Mouse (Mus musculus) kidney, postnatal 36 days (tissue): ENCODE results near the gene Usp29.
"Not testable (repeated sequence)": the region's sequence is repeated elsewhere in the genome, so short reads cannot be mapped to it uniquely, and the experiment has no call there.

Experiments
- DNase-seq, 2 experiments: peaks; one replicate each; pipeline ENCODE4 v3.0.0; 2021 to 2022; ENCODE audit warnings: mixed read lengths in 2 of 2

The Usp29 gene

DNA sequence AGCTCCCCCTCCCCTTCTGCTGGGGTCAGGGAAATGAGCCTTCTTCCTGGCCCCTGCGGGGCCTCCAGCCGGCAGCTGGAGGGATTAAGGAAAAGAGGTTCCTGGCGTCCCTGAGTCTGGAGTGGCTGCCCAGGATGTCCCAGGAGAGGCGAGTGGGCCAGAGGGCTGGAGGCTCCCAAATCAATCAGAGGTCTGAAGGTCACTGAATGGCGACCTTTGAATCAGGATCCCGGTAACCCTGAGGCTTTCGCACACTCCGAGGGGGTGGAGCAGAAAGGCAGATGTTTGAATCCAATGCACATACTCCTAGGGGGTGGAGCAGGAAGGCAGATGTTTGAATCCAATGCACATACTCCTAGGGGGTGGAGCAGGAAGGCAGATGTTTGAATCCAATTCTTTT is 39.9 kb downstream of the Usp29 start:
- DNase-seq = peak; percentile 37 to 55

GRCm38 (mm10) chr7:6773865-6774413 is 43.6 kb downstream of the Usp29 start:
- DNase-seq = not testable (repeated sequence)

GRCm38 (mm10) chr7:6776314-6777059 is 46.1 kb downstream of the Usp29 start:
- no peak for DNase-seq

DNA sequence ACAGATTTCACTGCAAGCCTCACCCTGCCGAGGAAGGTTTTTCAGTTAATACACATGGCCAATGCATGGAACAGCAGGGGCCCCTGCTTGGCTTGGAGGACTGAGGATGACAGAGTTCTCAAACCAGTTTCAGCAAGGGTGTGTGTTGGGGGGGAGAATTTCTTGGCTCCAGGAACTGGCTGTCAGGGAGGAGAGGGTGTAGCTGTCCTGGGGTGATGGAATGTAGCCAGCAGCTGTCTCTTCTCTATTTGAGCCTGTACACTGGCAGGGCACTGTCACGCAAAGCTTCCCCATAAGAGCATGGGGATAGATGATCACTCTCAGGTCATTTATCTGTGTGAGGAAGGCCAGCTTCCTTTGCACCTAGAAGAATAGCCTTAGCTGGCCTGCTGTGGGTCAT is 46.7 kb downstream of the Usp29 start:
- peak; percentile 12 to 14 for DNase-seq

GRCm38 (mm10) chr7:6777689-6778088 is 47.3 kb downstream of the Usp29 start:
- DNase-seq = no peak

DNA sequence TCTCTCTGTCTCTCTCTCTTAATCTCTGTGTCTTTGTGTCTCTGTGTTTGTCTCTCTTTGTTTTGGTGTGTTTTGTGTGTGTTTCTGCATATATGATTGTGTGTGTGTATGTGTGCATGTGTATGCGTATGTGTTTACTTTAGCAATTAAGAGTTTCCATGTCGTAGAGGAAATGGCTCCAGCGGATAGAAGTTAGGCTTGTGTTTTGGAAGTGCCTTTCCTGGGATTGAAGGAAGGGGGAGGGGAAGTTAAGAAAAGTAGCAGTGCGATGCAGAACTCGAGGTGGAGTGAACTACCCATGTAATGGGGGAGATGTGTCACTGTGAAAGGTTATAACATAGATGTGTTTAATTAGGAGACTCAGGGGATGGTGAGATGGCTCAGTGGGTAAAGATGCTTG is 48.8 kb downstream of the Usp29 start:
- DNase-seq = no peak

GRCm38 (mm10) chr7:6781541-6781940 is 51.2 kb downstream of the Usp29 start:
- DNase-seq = no peak

- DNase-seq = peak; percentile 13 to 40
Measured at GRCm38 (mm10) chr7:6784340-6785073, 54.1 kb downstream of the Usp29 start.

DNA sequence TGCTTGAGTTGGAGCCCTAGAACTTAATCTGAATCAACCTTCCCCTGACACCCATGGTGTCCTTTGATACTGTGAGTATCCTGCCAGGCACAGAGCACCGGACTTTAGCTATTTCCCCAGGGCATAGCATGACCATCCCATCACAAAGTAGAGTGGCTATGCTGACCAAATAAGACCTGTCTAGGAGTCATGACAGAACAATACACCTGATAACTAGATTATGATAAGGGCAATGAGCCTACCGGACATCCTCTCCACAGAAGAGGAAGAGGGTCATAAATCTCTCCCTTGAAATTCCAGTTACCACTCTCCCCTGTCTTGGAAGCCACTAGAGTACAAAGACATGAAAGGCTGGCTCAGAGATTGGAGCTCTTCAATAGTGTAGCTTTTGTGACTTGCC is 56.6 kb downstream of the Usp29 start:
- DNase-seq = no peak

- no peak for DNase-seq
Measured at GRCm38 (mm10) chr7:6788101-6788500, 57.7 kb downstream of the Usp29 start.

DNA sequence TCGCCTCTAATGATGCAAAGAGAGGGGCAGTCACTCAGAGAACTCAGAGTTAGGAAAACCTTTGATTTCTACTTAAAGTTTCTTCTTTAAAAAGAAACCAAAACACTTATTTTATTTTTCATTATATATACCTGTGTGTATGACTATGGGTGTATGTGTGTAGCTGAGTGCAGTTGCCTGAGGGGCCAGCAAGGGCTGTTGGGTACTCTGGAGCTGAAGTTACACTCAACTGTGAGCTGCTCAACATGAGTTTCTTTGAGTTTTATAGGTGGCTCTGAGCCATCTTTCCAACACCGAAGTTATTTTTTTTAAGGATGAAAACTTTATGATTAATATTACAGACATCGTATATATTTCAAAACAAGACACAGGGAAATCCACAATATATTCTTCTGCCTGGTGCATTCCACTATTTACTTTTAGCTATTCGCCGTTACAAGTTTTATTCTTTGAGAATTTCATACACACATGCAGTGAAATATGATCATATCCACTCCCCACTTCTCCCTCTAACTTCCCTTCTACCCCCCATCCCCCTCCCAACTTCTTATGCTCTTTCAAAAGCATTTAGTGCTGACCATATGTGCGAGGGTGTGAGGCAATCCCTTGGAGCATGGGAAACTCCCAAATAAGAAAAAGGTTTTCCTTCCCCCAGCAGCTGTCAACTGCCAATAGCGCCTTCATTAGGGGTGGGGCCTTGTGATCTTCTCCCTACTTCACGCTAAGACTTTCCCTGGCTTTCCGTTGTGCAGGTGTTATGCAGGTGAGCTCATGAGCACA is 61.1 kb downstream of the Usp29 start:
- no peak for DNase-seq

DNA sequence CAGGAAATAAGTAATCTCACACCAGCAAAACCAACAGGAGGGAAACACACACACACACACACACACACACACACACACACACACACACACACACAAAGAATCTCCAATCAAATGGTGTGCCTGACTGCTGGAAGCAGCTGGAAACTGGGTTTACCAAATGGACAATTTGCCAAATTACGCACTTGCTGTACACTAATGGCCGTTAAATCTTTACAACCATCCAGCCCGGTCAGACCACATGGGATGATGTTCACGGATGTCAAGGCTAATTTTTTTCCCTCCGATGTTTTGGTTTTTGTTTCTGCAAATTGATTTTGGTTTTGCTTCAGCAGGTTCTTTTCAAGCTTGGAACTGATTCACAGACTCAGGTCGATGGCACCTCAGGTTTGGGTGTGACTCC is 62.9 kb downstream of the Usp29 start:
- DNase-seq = no peak

DNA sequence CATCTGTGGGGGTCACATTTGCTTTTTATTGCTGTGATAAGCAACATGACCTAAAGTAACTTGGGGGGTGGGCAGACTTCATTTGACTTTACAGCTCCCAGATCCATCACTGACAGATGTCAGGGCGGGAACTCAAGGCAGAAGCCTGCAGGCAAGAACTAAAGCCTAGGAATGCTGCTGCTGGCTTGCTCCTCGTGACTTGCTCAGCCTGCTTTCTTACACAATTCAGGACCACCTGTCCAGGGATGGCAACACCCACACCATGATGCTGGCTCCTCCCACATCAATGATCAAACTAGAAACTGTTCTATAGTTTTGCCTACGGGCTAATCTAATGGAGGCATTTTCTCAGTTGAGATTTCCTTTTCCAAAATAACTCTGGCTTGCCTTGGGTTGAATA is 63.4 kb downstream of the Usp29 start:
- DNase-seq = no peak

GRCm38 (mm10) chr7:6797408-6797807 is 67.0 kb downstream of the Usp29 start:
- DNase-seq = no peak

GRCm38 (mm10) chr7:6799105-6799805 is 68.9 kb downstream of the Usp29 start:
- DNase-seq = no peak

DNA sequence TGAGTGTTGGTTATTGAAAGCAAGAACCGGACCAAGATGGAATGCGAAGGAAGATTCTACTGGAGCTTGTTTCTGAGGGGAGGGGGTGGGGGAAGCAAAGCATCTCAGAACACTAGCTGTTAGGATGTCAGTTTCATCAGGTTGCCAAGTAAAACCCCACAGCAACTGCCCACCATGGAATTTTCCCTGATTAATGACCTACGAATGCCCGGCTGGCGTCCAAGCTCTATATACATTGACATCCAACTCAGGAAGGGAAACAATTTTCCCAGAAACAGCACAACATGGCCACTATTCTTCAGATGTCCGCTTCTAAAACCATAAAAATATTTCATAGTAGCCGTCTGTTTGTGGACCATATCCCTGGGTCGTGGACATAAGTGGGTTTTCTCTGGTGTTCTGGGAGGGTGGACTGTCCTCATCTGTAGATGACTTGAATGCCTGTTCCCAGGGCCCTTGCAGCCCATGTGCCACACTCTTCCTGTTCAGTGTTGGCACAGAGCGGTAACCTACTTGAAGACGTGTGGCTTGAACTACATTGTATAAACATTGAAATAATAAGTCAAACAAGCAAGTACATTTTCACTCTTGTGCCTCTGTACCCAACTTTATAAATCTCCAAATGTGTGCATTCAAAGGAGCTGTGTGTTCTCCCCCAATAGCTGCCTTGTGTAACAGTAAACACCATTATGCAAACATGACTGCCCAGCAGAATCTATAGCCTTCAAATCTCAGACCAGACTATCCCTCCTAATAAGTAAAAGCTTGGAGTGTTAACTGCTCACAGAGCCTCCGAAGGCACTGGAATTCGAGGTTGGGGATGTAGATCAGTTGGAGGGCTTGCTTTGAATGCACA is 70.4 kb downstream of the Usp29 start:
- DNase-seq = no peak

GRCm38 (mm10) chr7:6801642-6802041 is 71.3 kb downstream of the Usp29 start:
- no peak for DNase-seq

- no peak for DNase-seq
Measured at GRCm38 (mm10) chr7:6810556-6810955, 80.2 kb downstream of the Usp29 start.

- DNase-seq = no peak
Measured at GRCm38 (mm10) chr7:6814971-6815370, 84.6 kb downstream of the Usp29 start.

DNA sequence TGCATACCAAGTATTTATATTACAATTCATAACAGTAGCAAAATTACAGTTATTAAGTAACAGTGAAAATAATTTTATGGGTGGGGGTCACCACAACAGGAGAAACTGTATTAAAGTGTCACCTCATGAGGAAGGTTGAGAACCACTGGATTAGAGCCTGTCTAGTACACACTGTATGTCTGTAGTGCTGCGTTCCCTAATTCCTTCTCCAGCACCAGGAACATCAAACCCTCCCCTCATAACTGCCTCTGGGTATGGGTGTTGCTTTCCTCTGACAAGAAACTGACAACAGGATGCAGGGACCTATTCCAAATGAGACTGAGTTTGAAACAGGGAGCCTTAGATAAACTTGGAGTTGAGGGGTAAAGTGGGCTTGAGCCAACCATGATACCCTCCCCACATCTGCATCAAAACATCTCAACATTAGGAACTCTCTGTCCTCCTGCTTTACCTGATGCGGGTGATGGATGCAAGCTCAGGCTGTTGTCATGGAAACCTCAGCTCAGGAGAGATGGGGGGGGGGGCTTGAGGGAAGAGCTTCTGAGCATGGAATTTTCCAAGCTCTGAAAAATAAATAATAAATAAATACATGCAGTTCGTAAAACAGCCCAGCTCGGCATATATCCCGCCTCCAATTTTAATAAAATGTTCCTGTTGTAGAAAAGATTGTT is 86.5 kb downstream of the Usp29 start:
- no peak for DNase-seq

GRCm38 (mm10) chr7:6820296-6820695 is 89.9 kb downstream of the Usp29 start:
- no peak for DNase-seq
